Mouse (Mus musculus) telencephalon, adult 2 months (tissue): ENCODE measurements around the gene Dpf2.

Experiments
- DNase-seq: peaks from one replicate; pipeline ENCODE4 v3.0.0-alpha.2; 2011; ENCODE audit warnings: low read depth, low spot score

The Dpf2 gene

GRCm38 (mm10) chr19:5913007-5913719, at the start of gene Dpf2:
Gene Dpf2 (minus strand): TSS chr19:5913010.
- no peak for DNase-seq

GRCm38 (mm10) chr19:5957371-5957770, 44.6 kb upstream of the Dpf2 start:
- no peak for DNase-seq

- peak; percentile 48 for DNase-seq
These were observed 43.9 kb upstream of the Dpf2 start for GRCm38 (mm10) chr19:5956685-5957084.

GRCm38 (mm10) chr19:5955704-5956670, 43.2 kb upstream of the Dpf2 start:
- DNase-seq = no peak

GRCm38 (mm10) chr19:5954936-5955335, 42.1 kb upstream of the Dpf2 start:
- DNase-seq = no peak

GRCm38 (mm10) chr19:5954031-5954710, 41.4 kb upstream of the Dpf2 start:
- DNase-seq = no peak

GRCm38 (mm10) chr19:5953201-5953770, 40.5 kb upstream of the Dpf2 start:
- no peak for DNase-seq

GRCm38 (mm10) chr19:5952071-5952691, 39.4 kb upstream of the Dpf2 start:
- DNase-seq = no peak

- no peak for DNase-seq
These were observed 38.8 kb upstream of the Dpf2 start for GRCm38 (mm10) chr19:5951631-5952030.

- no peak for DNase-seq
These were observed 37.4 kb upstream of the Dpf2 start for GRCm38 (mm10) chr19:5950218-5950617.

- no peak for DNase-seq
These were observed 33.1 kb upstream of the Dpf2 start for GRCm38 (mm10) chr19:5945891-5946290.

GRCm38 (mm10) chr19:5945027-5945426, 32.2 kb upstream of the Dpf2 start:
- DNase-seq = peak; percentile 55

- no peak for DNase-seq
These were observed 31.3 kb upstream of the Dpf2 start for GRCm38 (mm10) chr19:5944145-5944544.

- no peak for DNase-seq
These were observed 30.6 kb upstream of the Dpf2 start for GRCm38 (mm10) chr19:5943404-5943803.

GRCm38 (mm10) chr19:5942581-5942980, 29.8 kb upstream of the Dpf2 start:
- DNase-seq = no peak

GRCm38 (mm10) chr19:5940656-5941055, 27.8 kb upstream of the Dpf2 start:
- DNase-seq = no peak

- DNase-seq = no peak
These were observed 27.4 kb upstream of the Dpf2 start for GRCm38 (mm10) chr19:5940173-5940572.

- no peak for DNase-seq
These were observed 26.9 kb upstream of the Dpf2 start for GRCm38 (mm10) chr19:5939715-5940114.

- no peak for DNase-seq
These were observed 25.7 kb upstream of the Dpf2 start for GRCm38 (mm10) chr19:5938516-5938915.

- DNase-seq = no peak
These were observed 25.1 kb upstream of the Dpf2 start for GRCm38 (mm10) chr19:5937836-5938406.
